33 mouse cellular contexts compared by ENCODE assay signal in genomic region chr17:73937073-73937472, GRCm38 (mm10). TPM values are rescaled to one million over a fixed set of nuclear protein-coding genes. Genes with fewer than 3 reads are reported as not detected.
DNase-seq lines count a peak whose midpoint lies in the region; ATAC-seq lines count a peak whose summit lies in the region.
"Had no signal": no experiment of that assay in that cellular context is flagged by ENCODE, and none has a peak within 500 bp of the region (broad histone marks: within the 10 kb centered on the region; RNA-seq: fewer than 3 reads in every experiment).

No protein-coding gene starts in this region.

- H3K4me3 ChIP-seq in embryonic facial prominence, embryonic 14.5 days (ENCODE audit: low read depth, low read length) = no peak overlapping the region
- no peak overlapping the region for H3K4me3 ChIP-seq in embryonic facial prominence, embryonic 10.5 days
- H3K4me3 ChIP-seq: embryonic facial prominence, embryonic 13.5 days; erythroblast, embryonic 14.5 days; forebrain, embryonic 13.5 days; heart, embryonic 13.5 days; limb, embryonic 10.5 days; limb, embryonic 15.5 days; lung, embryonic 15.5 days; megakaryocyte, embryonic 14.5 days; midbrain, embryonic 12.5 days; myocyte; neural tube, embryonic 12.5 days had no signal

- WGBS in embryonic facial prominence, embryonic 14.5 days = 64% methylated on average over 7 of the region's 7 CpGs
- 89% methylated on average over 7 of the region's 7 CpGs for WGBS in embryonic facial prominence, embryonic 10.5 days

- H3K9me3 ChIP-seq in embryonic facial prominence, embryonic 14.5 days (ENCODE audit: control insufficient read depth, low read length) = no peaks in the 10 kb centered on the region
- no peaks in the 10 kb centered on the region for H3K9me3 ChIP-seq in embryonic facial prominence, embryonic 10.5 days
- H3K9me3 ChIP-seq: embryonic facial prominence, embryonic 13.5 days; forebrain, embryonic 13.5 days; heart, embryonic 13.5 days; limb, embryonic 10.5 days; limb, embryonic 15.5 days; lung, embryonic 15.5 days; megakaryocyte, embryonic 14.5 days; midbrain, embryonic 12.5 days; neural tube, embryonic 12.5 days had no signal

- H3K36me3 ChIP-seq in embryonic facial prominence, embryonic 14.5 days (ENCODE audit: control insufficient read depth, insufficient read depth, low read length) = no peaks in the 10 kb centered on the region
- no peaks in the 10 kb centered on the region for H3K36me3 ChIP-seq in embryonic facial prominence, embryonic 10.5 days (replicated peaks)
- H3K36me3 ChIP-seq: embryonic facial prominence, embryonic 13.5 days; heart, embryonic 13.5 days; limb, embryonic 10.5 days; limb, embryonic 15.5 days; lung, embryonic 15.5 days; midbrain, embryonic 12.5 days; neural tube, embryonic 12.5 days had no signal

- no peak overlapping the region for H3K4me2 ChIP-seq in embryonic facial prominence, embryonic 14.5 days (ENCODE audit: low read depth, low read length)
- H3K4me2 ChIP-seq: embryonic facial prominence, embryonic 13.5 days; forebrain, embryonic 13.5 days; heart, embryonic 13.5 days; hindbrain, embryonic 14.5 days; limb, embryonic 15.5 days; lung, embryonic 15.5 days; midbrain, embryonic 12.5 days; neural tube, embryonic 12.5 days had no signal

- DNase-seq in embryonic facial prominence, embryonic 14.5 days (ENCODE audit: low spot score) = peak; percentile 66
- DNase-seq in embryonic facial prominence, embryonic 10.5 days (ENCODE audit: low spot score) = no peak
- DNase-seq in heart, adult 8-10 months (ENCODE audit: low spot score) = peak; percentile 24
- DNase-seq in heart, adult 9 months (ENCODE audit: low spot score in 2 of 2) = no peak
- DNase-seq in urinary bladder, postnatal 14 days (ENCODE audit: low spot score) = peak; percentile 26
- no peak for DNase-seq in urinary bladder, postnatal 4 days (ENCODE audit: low spot score in 2 of 2)
- DNase-seq in embryo, embryonic 10 days (ENCODE audit: low spot score) = no peak
- DNase-seq: adrenal gland, adult 8-10 months; cerebellum, adult 8-10 months; cerebellum, postnatal 36 days; embryo, embryonic 11 days; heart, postnatal 10 days; kidney, adult 9 months; kidney, postnatal 10 days; layer of hippocampus, postnatal 36 days; right cerebral cortex, adult 18-20 months; thymus, adult 18-20 months; thymus, postnatal 36 days had no signal

- H3K9ac ChIP-seq in embryonic facial prominence, embryonic 14.5 days (ENCODE audit: low read depth, low read length) = no peak overlapping the region
- H3K9ac ChIP-seq: embryonic facial prominence, embryonic 13.5 days; forebrain, embryonic 13.5 days; heart, embryonic 13.5 days; hindbrain, embryonic 14.5 days; limb, embryonic 15.5 days; liver, embryonic 14.5 days; lung, embryonic 15.5 days; midbrain, embryonic 12.5 days; neural tube, embryonic 12.5 days had no signal

- no peak overlapping the region for H3K27ac ChIP-seq in embryonic facial prominence, embryonic 14.5 days (replicated peaks; ENCODE audit: low read depth, low read length)
- no peak overlapping the region for H3K27ac ChIP-seq in embryonic facial prominence, embryonic 10.5 days (replicated peaks)
- H3K27ac ChIP-seq: embryonic facial prominence, embryonic 13.5 days; forebrain, embryonic 13.5 days; heart, embryonic 13.5 days; hindbrain, embryonic 14.5 days; limb, embryonic 10.5 days; limb, embryonic 15.5 days; liver, embryonic 14.5 days; lung, embryonic 15.5 days; midbrain, embryonic 12.5 days; neural tube, embryonic 12.5 days had no signal

- H3K27me3 ChIP-seq in embryonic facial prominence, embryonic 14.5 days (replicated peaks; ENCODE audit: control insufficient read depth, insufficient read depth, low read length) = no peaks in the 10 kb centered on the region
- no peaks in the 10 kb centered on the region for H3K27me3 ChIP-seq in embryonic facial prominence, embryonic 10.5 days (replicated peaks; ENCODE audit: low read depth, poor library complexity, severe bottlenecking)
- H3K27me3 ChIP-seq: CH12.LX; embryonic facial prominence, embryonic 13.5 days; forebrain, embryonic 13.5 days; heart, embryonic 13.5 days; limb, embryonic 15.5 days; lung, embryonic 15.5 days; midbrain, embryonic 12.5 days; neural tube, embryonic 12.5 days had no signal

- H3K4me1 ChIP-seq in embryonic facial prominence, embryonic 14.5 days (ENCODE audit: control insufficient read depth, insufficient read depth, low read length) = no peaks in the 10 kb centered on the region
- no peaks in the 10 kb centered on the region for H3K4me1 ChIP-seq in embryonic facial prominence, embryonic 10.5 days
- H3K4me1 ChIP-seq: embryonic facial prominence, embryonic 13.5 days; forebrain, embryonic 13.5 days; limb, embryonic 15.5 days; lung, embryonic 15.5 days; midbrain, embryonic 12.5 days; neural tube, embryonic 12.5 days had no signal

- no peak for ATAC-seq in embryonic facial prominence, embryonic 14.5 days (ENCODE audit: low read depth)
- ATAC-seq: forebrain, embryonic 13.5 days; intestine, postnatal 0 days had no signal

RNA-seq across cellular contexts. Expression of gene Xdh, which starts 12.9 kb away (rescaled TPM):
- polyA plus RNA-seq in embryonic facial prominence, embryonic 14.5 days (2014; fragmentation: Nextera tagmentation; extraction: Ambion mirVana) = 2.5 TPM in 2 replicates
- polyA plus RNA-seq in embryonic facial prominence, embryonic 10.5 days (2016; fragmentation: Nextera tagmentation; extraction: Ambion mirVana) = 0.06 and 0.26 TPM in 2 replicates
- total RNA-seq in heart, adult 8-10 months (2022) = 100 to 1,000 TPM; 121 to 178 (median 130) TPM

Comparison
In these comparisons a context has a peak if more than half of its experiments do, and no peak if none do; other contexts are left out.
1. DNase-seq: peak in embryonic facial prominence, embryonic 14.5 days (single experiment), heart, adult 8-10 months (single experiment) and urinary bladder, postnatal 14 days (single experiment); none in embryonic facial prominence, embryonic 10.5 days (single experiment), heart, adult 9 months (0 of 2), urinary bladder, postnatal 4 days (0 of 2) and embryo, embryonic 10 days (single experiment).